Mouse (Mus musculus) frontal cortex, postnatal 36 days (tissue): ENCODE results near the gene Ntng2.

Source experiments
- DNase-seq, 2 experiments: peaks; one replicate each; pipeline ENCODE4 v3.0.0; 2022; ENCODE audit warnings: low spot score in 2 of 2

The Ntng2 gene

GRCm38 (mm10) chr2:29237623-29238022 is 15.2 kb downstream of the Ntng2 start:
- DNase-seq = peak; percentile 70 to 76

- peak; percentile 60 to 67 for DNase-seq
These were observed 17.0 kb downstream of the Ntng2 start for GRCm38 (mm10) chr2:29235811-29236210.

- no peak for DNase-seq
These were observed 17.8 kb downstream of the Ntng2 start for GRCm38 (mm10) chr2:29235026-29235425.

- DNase-seq = no peak
These were observed 18.8 kb downstream of the Ntng2 start for GRCm38 (mm10) chr2:29234002-29234401.

GRCm38 (mm10) chr2:29230191-29230835 is 22.5 kb downstream of the Ntng2 start:
- no peak for DNase-seq

GRCm38 (mm10) chr2:29226671-29227070 is 26.1 kb downstream of the Ntng2 start:
- DNase-seq = no peak

- DNase-seq = no peak
These were observed 29.1 kb downstream of the Ntng2 start for GRCm38 (mm10) chr2:29223591-29224262.

- no peak for DNase-seq
These were observed 30.5 kb downstream of the Ntng2 start for GRCm38 (mm10) chr2:29222302-29222701.

GRCm38 (mm10) chr2:29218831-29219230 is 34.0 kb downstream of the Ntng2 start:
- DNase-seq = no peak

- DNase-seq = peak; percentile 58 to 69
These were observed 34.9 kb downstream of the Ntng2 start for GRCm38 (mm10) chr2:29217897-29218296.

GRCm38 (mm10) chr2:29217042-29217441 is 35.8 kb downstream of the Ntng2 start:
- no peak for DNase-seq

- DNase-seq = peak; percentile 35 to 43
These were observed 36.4 kb downstream of the Ntng2 start for GRCm38 (mm10) chr2:29216286-29217012.

- DNase-seq = no peak
These were observed 46.6 kb downstream of the Ntng2 start for GRCm38 (mm10) chr2:29206156-29206555.

GRCm38 (mm10) chr2:29201223-29201955 is 51.4 kb downstream of the Ntng2 start:
- DNase-seq = no peak

GRCm38 (mm10) chr2:29199909-29200308 is 52.9 kb downstream of the Ntng2 start:
- DNase-seq = peak; percentile 49 to 52

- no peak for DNase-seq
These were observed 54.4 kb downstream of the Ntng2 start for GRCm38 (mm10) chr2:29198446-29198845.

- DNase-seq = no peak
These were observed 56.0 kb downstream of the Ntng2 start for GRCm38 (mm10) chr2:29196844-29197243.

- DNase-seq = peak; percentile 62 to 63
These were observed 58.0 kb downstream of the Ntng2 start for GRCm38 (mm10) chr2:29194547-29195463.

- no peak for DNase-seq
These were observed 58.8 kb downstream of the Ntng2 start for GRCm38 (mm10) chr2:29193819-29194546.

GRCm38 (mm10) chr2:29192629-29193278 is 60.1 kb downstream of the Ntng2 start:
- no peak for DNase-seq
